Mouse (Mus musculus): ENCODE data around the gene Nfia. TPM values are rescaled to one million over a fixed set of nuclear protein-coding genes. Genes with fewer than 3 reads are reported as not detected.

Nfia gene
- total RNA-seq, 4 experiments from 2014 or later = 55.9 to 77.3 (median 71.0) TPM

- no peak for DNase-seq (ENCODE audit: low spot score in 2 of 2)
Measured at GRCm38 (mm10) chr4:97991880-97992279, 219.3 kb downstream of the Nfia start.

- no peak for DNase-seq (ENCODE audit: low spot score in 2 of 2)
Measured at GRCm38 (mm10) chr4:97995911-97996712, 223.6 kb downstream of the Nfia start.

GRCm38 (mm10) chr4:97997151-97997817, 224.8 kb downstream of the Nfia start:
- peak in 1 of 2 experiments; percentile 30 for DNase-seq (ENCODE audit: low spot score in 2 of 2)

- DNase-seq (ENCODE audit: low spot score in 2 of 2) = no peak
Measured at GRCm38 (mm10) chr4:98002206-98002605, 229.7 kb downstream of the Nfia start.

GRCm38 (mm10) chr4:98003323-98004107, 231.0 kb downstream of the Nfia start:
- no peak for DNase-seq (ENCODE audit: low spot score in 2 of 2)

GRCm38 (mm10) chr4:98004108-98004625, 231.6 kb downstream of the Nfia start:
- DNase-seq (ENCODE audit: low spot score in 2 of 2) = peak; percentile 23 to 55

- DNase-seq (ENCODE audit: low spot score in 2 of 2) = no peak
Measured at GRCm38 (mm10) chr4:98004986-98005385, 232.5 kb downstream of the Nfia start.

- DNase-seq (ENCODE audit: low spot score in 2 of 2) = no peak
Measured at GRCm38 (mm10) chr4:98008814-98009368, 236.4 kb downstream of the Nfia start.

GRCm38 (mm10) chr4:98009966-98010365, 237.4 kb downstream of the Nfia start:
- DNase-seq (ENCODE audit: low spot score in 2 of 2) = no peak

- peak in 1 of 2 experiments; percentile 23 for DNase-seq (ENCODE audit: low spot score in 2 of 2)
Measured at GRCm38 (mm10) chr4:98019811-98020210, 247.3 kb downstream of the Nfia start.

- no peak for DNase-seq (ENCODE audit: low spot score in 2 of 2)
Measured at GRCm38 (mm10) chr4:98020836-98021235, 248.3 kb downstream of the Nfia start.

- no peak for DNase-seq (ENCODE audit: low spot score in 2 of 2)
Measured at GRCm38 (mm10) chr4:98023245-98023792, 250.8 kb downstream of the Nfia start.

GRCm38 (mm10) chr4:98027412-98027811, 254.9 kb downstream of the Nfia start:
- no peak for DNase-seq (ENCODE audit: low spot score in 2 of 2)

- peak in 1 of 2 experiments; percentile 23 for DNase-seq (ENCODE audit: low spot score in 2 of 2)
Measured at GRCm38 (mm10) chr4:98031871-98032270, 259.3 kb downstream of the Nfia start.

- no peak for DNase-seq (ENCODE audit: low spot score in 2 of 2)
Measured at GRCm38 (mm10) chr4:98032332-98032731, 259.8 kb downstream of the Nfia start.

- DNase-seq (ENCODE audit: low spot score in 2 of 2) = no peak
Measured at GRCm38 (mm10) chr4:98039095-98039494, 266.6 kb downstream of the Nfia start.

- no peak for DNase-seq (ENCODE audit: low spot score in 2 of 2)
Measured at GRCm38 (mm10) chr4:98040179-98040578, 267.6 kb downstream of the Nfia start.

- no peak for DNase-seq (ENCODE audit: low spot score in 2 of 2)
Measured at GRCm38 (mm10) chr4:98044611-98045010, 272.1 kb downstream of the Nfia start.

- no peak for DNase-seq (ENCODE audit: low spot score in 2 of 2)
Measured at GRCm38 (mm10) chr4:98047369-98047768, 274.8 kb downstream of the Nfia start.

GRCm38 (mm10) chr4:98049584-98049983, 277.1 kb downstream of the Nfia start:
- DNase-seq (ENCODE audit: low spot score in 2 of 2) = no peak

- no peak for DNase-seq (ENCODE audit: low spot score in 2 of 2)
Measured at GRCm38 (mm10) chr4:98050003-98050620, 277.6 kb downstream of the Nfia start.
